Mouse (Mus musculus): ENCODE data around the gene Pdxp. TPM values are rescaled to one million over a fixed set of nuclear protein-coding genes. Genes with fewer than 3 reads are reported as not detected.

Gene Pdxp
- polyA plus RNA-seq (2016; fragmentation: Nextera tagmentation; extraction: Ambion mirVana) = 32.6 and 36.5 TPM in 2 replicates

DNA sequence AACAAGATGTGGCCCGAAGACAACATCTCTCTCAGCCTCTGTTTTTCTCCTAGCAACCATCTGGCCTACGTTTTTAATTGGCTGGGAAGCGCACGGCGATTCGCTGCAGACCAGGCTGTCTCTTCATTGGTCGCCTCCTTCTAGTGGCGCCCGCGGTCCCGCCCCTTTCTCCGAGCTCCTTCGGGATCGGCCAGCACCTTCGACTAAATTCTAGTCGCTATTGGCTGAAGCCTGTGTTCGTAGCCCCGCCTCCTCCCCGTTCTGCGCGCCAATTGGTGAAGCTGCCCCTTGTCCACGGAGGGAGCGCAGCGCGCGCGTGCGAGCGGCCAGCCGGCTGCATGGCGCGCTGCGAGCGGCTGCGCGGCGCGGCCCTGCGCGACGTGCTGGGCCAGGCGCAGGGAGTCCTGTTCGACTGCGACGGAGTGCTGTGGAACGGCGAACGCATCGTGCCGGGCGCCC lies at the start of gene Pdxp:
TSS of gene Pdxp (plus strand) at position 288 of the 459 bp plus-strand sequence.
- WGBS = under 1% methylated on average over 51 of the region's 51 CpGs
- Histone ChIP-seq H3K27me3 (replicated peaks; ENCODE audit: low read depth, poor library complexity, severe bottlenecking) (no peaks in the 10 kb centered on the region), H3K4me3 (peak within 1 kb of the TSS; percentile 80), H3K9me3 (no peaks in the 10 kb centered on the region), H3K36me3 (replicated peaks) (peaks cover 55% of the 10 kb centered on the region), H3K27ac (replicated peaks) (peak within 1 kb of the TSS; percentile 95), H3K4me1 (peaks cover 54% of the 10 kb centered on the region)
- peak; percentile 99 for DNase-seq (ENCODE audit: low spot score)

DNA sequence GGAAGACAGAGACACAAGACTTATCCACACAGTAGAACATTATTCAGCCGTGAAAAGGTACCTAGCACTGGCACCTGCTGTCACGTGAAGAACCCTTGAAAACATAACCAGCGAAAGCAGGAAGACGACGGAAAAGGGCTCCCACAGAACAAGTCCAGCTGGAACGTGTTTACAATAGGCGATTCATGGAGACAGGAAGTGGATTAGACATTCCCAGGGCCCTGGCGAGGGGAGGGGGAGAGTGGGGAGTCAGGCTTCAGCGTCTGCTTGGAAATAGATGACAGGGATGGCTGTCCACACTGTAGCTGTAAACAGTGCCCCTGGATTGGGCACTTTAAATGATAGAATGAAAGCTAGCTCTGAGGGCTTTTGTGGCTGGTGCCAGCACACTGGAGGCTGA lies 45.3 kb upstream of the Pdxp start:
- Histone ChIP-seq H3K4me1 (peaks cover 31% of the 10 kb centered on the region), H3K4me3 (peak overlapping the region; percentile 11; the same call in 1 of the 2 replicates), H3K27me3 (replicated peaks; ENCODE audit: low read depth, poor library complexity, severe bottlenecking) (no peaks in the 10 kb centered on the region), H3K9me3 (no peaks in the 10 kb centered on the region), H3K27ac (replicated peaks) (peak overlapping the region; percentile 70), H3K36me3 (replicated peaks) (no peaks in the 10 kb centered on the region)
- WGBS = 13% methylated on average over 9 of the region's 9 CpGs
- DNase-seq (ENCODE audit: low spot score) = peak; percentile 79

DNA sequence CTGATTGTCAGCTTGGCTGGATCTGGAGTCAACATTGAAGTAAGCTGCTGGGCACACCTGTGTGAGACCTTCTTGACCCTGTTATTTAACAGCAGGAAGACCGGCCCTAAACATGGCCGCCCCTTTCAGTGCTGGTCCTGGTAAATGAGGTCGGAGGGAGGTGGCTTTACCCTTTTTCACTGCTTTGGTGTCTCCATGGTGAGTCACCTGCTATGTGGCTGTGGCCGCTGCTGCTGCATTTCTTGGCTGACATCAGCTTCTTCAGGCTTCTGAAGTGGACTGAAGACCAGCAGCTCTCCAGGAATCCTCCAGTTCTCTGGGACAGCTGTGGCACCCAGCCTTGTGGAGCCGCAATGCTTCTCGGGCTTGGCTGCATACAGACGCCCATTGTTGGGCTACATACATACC lies 44.9 kb upstream of the Pdxp start:
- Histone ChIP-seq H3K9me3 (no peaks in the 10 kb centered on the region), H3K4me1 (peaks cover 31% of the 10 kb centered on the region), H3K4me3 (peak overlapping the region; percentile 11; the same call in 1 of the 2 replicates), H3K36me3 (replicated peaks) (no peaks in the 10 kb centered on the region), H3K27ac (replicated peaks) (peak overlapping the region; percentile 70), H3K27me3 (replicated peaks; ENCODE audit: low read depth, poor library complexity, severe bottlenecking) (peaks cover 3% of the 10 kb centered on the region)
- no peak for DNase-seq (ENCODE audit: low spot score)
- WGBS = 59% methylated on average over 7 of the region's 7 CpGs

DNA sequence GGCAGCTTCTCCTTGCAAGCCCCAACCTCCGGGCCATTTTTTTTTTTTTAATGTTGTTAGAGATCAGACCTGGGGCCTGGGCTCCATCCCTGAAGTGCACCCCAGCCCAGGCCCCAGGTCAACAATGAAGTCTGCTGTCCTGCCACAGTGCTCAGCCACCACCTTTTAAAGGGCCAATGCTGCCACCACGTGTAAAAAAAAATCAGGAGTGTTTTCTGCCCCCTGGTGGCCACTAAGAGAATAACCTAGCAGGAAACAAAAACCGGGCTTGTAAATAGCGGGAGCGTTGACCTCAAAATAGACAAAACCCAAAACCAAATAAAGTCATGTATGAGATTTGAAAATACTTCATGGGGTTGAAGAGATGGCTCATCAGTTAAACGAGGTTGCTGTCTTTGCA lies 43.9 kb upstream of the Pdxp start:
- 26% methylated on average over 6 of the region's 6 CpGs for WGBS
- Histone ChIP-seq H3K36me3 (replicated peaks) (no peaks in the 10 kb centered on the region), H3K4me3 (no peak overlapping the region), H3K27me3 (replicated peaks; ENCODE audit: low read depth, poor library complexity, severe bottlenecking) (peaks cover 6% of the 10 kb centered on the region), H3K27ac (replicated peaks) (0 out of 2 replicates have a peak overlapping the region, but pooled peaks have one; percentile 10), H3K9me3 (no peaks in the 10 kb centered on the region), H3K4me1 (peaks cover 32% of the 10 kb centered on the region)
- peak; percentile 50 for DNase-seq (ENCODE audit: low spot score)

DNA sequence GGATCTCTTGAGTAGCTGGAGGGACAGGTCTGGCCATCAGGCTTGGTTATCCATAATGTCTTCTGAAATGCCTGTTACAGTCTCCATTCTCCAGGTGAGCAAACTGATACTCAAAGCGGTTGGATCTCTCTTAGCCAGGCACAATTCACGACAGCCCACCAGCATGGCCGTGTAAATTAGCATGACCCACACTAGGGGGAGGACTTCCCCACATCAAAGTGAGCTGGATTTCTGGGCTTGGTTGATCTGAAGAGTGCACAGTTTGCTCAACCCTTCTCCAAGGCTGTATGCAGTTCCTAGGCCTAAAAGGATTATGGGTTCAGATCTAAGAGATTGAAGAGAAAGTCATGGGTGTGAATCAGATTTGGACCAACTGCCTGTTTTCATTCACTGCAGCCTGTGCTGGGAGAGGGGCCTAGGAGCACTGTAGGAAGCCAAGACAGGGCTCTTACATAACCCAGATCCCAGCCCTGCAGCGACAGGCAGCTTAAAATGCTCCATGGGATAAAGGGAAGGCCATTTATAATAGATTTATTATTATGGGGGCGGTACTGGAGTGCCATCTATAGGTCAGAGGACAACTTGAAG lies 41.6 kb upstream of the Pdxp start:
- H3K4me3 ChIP-seq = no peak overlapping the region
- peaks cover 50% of the 10 kb centered on the region for H3K4me1 ChIP-seq
- H3K36me3 ChIP-seq (replicated peaks) = no peaks in the 10 kb centered on the region
- WGBS = 63% methylated on average over 5 of the region's 5 CpGs
- no peak for DNase-seq (ENCODE audit: low spot score)
- H3K27me3 ChIP-seq (replicated peaks; ENCODE audit: low read depth, poor library complexity, severe bottlenecking) = peaks cover 6% of the 10 kb centered on the region
- H3K9me3 ChIP-seq = no peaks in the 10 kb centered on the region
- no peak overlapping the region for H3K27ac ChIP-seq (replicated peaks)

DNA sequence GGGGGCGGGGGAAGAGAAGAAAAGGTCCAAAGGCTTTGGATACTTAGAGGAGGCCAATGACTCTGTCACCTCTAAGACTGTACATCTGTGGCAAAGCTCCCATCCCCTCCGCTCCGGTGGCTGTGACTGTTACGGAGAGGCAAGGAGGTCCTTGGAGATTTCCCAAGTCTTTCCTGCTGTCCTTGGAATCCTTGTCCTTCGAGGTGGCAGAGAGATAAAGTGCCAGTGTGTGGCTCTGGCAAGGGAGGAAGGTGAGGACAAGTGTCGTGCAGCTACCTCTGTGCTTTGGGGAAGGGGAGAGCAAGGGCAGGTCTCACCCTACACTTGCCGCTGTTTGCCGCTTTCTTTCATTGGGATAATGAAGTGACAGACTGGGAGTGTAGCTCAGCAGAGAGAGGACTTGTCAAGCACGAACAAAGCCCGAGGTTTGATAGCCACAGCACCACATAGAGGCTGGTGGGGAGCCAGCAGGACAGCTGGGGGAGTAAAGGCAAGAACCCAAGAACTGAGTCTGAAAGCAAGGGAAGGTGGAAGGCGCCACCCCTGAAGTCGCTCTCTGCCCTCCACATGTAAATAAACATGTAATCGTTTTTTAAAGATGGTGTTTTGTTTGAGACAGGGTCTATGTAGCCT lies 39.8 kb upstream of the Pdxp start:
- Histone ChIP-seq H3K36me3 (replicated peaks) (no peaks in the 10 kb centered on the region), H3K4me1 (peaks cover 46% of the 10 kb centered on the region), H3K27me3 (replicated peaks; ENCODE audit: low read depth, poor library complexity, severe bottlenecking) (peaks cover 6% of the 10 kb centered on the region), H3K27ac (replicated peaks) (peak overlapping the region; percentile 48; the same call in 1 of the 2 replicates), H3K9me3 (no peaks in the 10 kb centered on the region), H3K4me3 (no peak overlapping the region)
- WGBS = 60% methylated on average over 13 of the region's 13 CpGs
- no peak for DNase-seq (ENCODE audit: low spot score)

DNA sequence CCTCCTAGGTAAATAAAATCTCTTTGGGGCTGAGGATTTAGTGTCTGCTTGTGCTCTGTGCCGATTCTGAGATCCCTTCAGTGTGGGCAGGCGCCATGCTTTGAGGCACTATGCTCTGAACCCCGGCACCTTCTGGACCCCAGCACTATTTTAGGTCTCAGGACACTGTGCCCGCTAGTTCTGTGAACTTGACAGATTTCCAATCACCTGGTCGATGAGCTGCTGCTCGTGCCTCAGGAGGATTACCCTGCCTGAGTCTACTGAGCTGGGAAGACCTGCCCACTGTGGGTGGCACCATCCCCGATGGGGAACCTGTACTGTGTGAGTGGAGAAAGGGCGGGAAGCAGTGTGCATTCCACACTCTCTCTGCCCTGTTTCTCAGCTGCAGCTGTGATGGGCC lies 38.7 kb upstream of the Pdxp start:
- Histone ChIP-seq H3K27me3 (replicated peaks; ENCODE audit: low read depth, poor library complexity, severe bottlenecking) (peaks cover 6% of the 10 kb centered on the region), H3K4me3 (no peak overlapping the region), H3K4me1 (peaks cover 52% of the 10 kb centered on the region), H3K36me3 (replicated peaks) (peaks cover 6% of the 10 kb centered on the region), H3K27ac (replicated peaks) (peak overlapping the region; percentile 99), H3K9me3 (no peaks in the 10 kb centered on the region)
- WGBS = 79% methylated on average over 8 of the region's 8 CpGs
- no peak for DNase-seq (ENCODE audit: low spot score)

DNA sequence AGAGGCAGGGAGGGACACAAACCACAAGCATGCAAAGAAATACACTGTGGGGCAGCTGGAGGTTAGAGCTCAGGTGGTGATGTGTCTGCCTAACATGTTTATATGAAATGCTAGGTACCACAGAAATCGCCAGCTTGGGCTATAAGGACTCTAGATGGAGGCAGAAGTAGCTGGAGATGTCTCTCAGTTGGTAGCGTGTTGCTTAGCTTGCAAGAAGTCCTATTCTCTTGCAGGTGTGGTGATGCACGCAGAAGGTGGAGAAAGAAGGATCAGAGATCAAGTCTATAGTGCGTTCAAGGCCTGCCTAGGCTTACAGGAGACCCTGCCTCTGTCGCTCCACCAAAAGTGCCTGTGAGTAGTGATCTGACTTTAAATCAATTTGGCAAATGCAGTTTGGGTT lies 38.2 kb upstream of the Pdxp start:
- Histone ChIP-seq H3K9me3 (no peaks in the 10 kb centered on the region), H3K27me3 (replicated peaks; ENCODE audit: low read depth, poor library complexity, severe bottlenecking) (peaks cover 6% of the 10 kb centered on the region), H3K4me1 (peaks cover 53% of the 10 kb centered on the region), H3K36me3 (replicated peaks) (peaks cover 12% of the 10 kb centered on the region), H3K27ac (replicated peaks) (peak overlapping the region; percentile 99), H3K4me3 (peak overlapping the region; percentile 84)
- 72% methylated on average over 5 of the region's 5 CpGs for WGBS
- DNase-seq (ENCODE audit: low spot score) = no peak

DNA sequence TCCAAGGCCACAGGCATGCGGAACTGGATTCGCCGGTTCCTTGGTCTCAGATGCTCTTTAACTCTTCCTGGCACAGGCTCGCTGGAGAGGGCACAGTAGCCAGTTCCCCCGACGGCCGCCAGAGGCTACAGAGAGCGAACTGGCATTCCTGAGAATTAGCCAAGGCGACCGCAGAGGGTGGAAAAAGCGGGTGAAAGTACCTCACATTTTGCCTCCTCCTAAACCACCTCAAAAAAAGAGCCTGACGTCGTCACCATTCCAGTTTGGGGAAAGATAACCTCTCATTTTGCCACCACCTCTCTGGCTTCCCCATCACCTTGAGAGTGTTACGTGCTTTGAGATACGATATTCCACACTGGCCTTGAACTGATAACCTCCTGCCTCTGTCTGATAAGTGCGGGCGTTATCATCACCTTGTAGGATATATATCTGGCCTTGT lies 37.4 kb upstream of the Pdxp start:
- no peaks in the 10 kb centered on the region for H3K9me3 ChIP-seq
- H3K27me3 ChIP-seq (replicated peaks; ENCODE audit: low read depth, poor library complexity, severe bottlenecking) = peaks cover 6% of the 10 kb centered on the region
- H3K4me3 ChIP-seq = peak overlapping the region; percentile 84
- WGBS = 6% methylated on average over 17 of the region's 17 CpGs
- peaks cover 19% of the 10 kb centered on the region for H3K36me3 ChIP-seq (replicated peaks)
- H3K27ac ChIP-seq (replicated peaks) = peak overlapping the region; percentile 99
- peaks cover 53% of the 10 kb centered on the region for H3K4me1 ChIP-seq
- peak; percentile 91 for DNase-seq (ENCODE audit: low spot score)

DNA sequence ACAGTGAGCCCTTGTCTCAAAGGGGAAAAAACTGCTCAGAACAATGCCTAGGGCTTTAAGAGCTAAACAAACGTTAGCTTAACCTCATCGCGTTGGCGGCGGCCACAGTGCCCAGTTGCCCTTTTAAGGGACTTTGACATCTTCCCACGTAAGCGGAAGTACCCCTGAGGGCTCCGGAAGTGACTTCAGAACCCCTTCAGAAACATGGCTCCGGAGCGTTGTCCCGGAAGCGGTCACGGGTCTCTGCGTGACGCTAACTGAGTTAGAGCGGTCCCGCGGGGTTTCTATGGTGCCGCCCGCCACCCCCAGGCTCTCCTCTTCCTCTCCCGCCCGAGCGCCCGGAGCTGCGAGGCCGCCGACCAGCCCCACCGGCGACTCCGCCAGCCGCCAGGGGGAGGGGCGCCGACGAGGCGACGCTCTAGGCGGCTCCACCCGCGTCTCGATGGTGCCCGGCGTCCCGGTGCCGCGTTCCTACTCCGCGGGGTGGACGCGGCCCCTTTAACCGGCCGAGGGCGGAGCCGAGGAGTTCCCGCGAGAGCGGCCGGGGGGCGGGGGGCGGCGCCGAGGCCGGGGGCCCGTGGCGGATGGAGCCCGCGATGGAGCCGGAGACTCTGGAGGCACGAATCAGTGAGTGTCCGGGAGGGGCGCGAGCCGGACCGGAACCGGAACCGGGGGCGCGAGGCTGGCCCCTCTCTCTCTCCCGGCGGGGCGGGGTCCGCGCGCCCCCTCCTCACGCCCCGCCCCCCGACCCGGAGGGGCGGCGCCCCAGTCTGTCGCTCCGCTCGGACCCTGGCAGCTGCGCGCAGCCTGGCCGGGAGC lies 36.5 kb upstream of the Pdxp start, which contains the start of gene Gga1:
TSS of gene Gga1 (plus strand) at position 200 of the 819 bp plus-strand sequence.
- Histone ChIP-seq H3K4me1 (peaks cover 49% of the 10 kb centered on the region), H3K27me3 (replicated peaks; ENCODE audit: low read depth, poor library complexity, severe bottlenecking) (peaks cover 6% of the 10 kb centered on the region), H3K9me3 (no peaks in the 10 kb centered on the region), H3K36me3 (replicated peaks) (peaks cover 29% of the 10 kb centered on the region), H3K27ac (replicated peaks) (peak within 1 kb of the TSS; percentile 99), H3K4me3 (peak within 1 kb of the TSS; percentile 84)
- DNase-seq (ENCODE audit: low spot score) = peak; percentile 96
- WGBS = 2% methylated on average over 85 of the region's 95 CpGs

DNA sequence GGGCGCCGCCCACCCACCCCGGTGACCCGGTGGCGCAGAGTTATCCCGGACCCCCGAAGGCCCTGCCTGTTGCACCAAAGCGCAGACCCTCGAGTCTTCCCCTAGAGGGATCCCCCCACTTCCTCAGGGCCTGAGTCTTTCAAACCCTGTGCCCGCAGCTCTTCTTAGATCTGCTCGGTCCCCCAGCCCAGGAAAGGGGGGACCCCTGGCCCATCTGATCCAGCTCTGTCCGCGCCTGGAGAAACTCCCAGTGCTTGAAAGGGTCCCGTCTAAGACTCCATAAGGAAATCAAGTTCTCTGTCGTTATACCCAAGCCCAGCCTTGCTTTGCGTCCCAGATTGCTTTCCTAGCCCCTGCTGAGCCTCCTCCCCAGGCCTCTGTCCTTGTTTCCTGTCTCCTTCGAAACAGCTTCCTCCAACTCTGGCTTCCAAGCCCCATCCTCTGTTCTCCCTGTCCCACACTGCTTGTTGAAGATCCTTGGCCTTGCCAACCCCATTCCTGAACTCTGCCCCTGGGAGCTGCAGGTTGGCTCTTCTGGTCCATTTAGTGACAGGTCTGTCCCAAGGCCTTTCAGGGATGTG lies 35.8 kb upstream of the Pdxp start:
- WGBS = 1% methylated on average over 17 of the region's 17 CpGs
- Histone ChIP-seq H3K36me3 (replicated peaks) (peaks cover 36% of the 10 kb centered on the region), H3K4me1 (peaks cover 47% of the 10 kb centered on the region), H3K27ac (replicated peaks) (peak overlapping the region; percentile 99), H3K9me3 (no peaks in the 10 kb centered on the region), H3K4me3 (peak overlapping the region; percentile 84), H3K27me3 (replicated peaks; ENCODE audit: low read depth, poor library complexity, severe bottlenecking) (peaks cover 6% of the 10 kb centered on the region)
- no peak for DNase-seq (ENCODE audit: low spot score)

All from embryonic facial prominence, embryonic 10.5 days (tissue).